Mouse (Mus musculus): ENCODE results near the gene Ywhae. TPM values are rescaled to one million over a fixed set of nuclear protein-coding genes. Genes with fewer than 3 reads are reported as not detected.
A peak's percentile ranks its signal among the peaks of the same experiment; 100 is the strongest.

The Ywhae gene
- polyA plus RNA-seq, 1 experiment from 2014 or later = 1,527 TPM

DNA sequence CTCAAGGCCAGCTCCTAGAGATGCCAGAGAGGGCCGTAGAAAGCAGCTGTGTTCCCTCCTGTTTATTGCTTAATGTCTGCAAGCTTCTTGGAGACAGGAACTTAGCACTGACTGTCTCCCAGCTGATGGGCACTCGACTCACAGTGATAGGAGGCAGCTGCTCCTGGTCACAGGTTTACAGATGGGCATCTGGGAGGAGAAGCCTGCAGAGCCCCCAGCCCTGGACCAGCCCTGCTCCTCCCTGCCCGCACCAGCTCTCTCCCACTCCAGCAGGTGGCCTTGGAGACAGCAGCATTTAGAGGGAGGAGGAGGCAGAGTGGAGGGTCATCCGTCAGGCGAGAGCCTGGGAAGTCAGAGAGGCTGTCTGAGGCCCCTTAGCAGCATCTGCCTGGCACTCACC is 74.8 kb downstream of the Ywhae start:
- Histone ChIP-seq H3K27me3 (no peaks in the 10 kb centered on the region), H3K27ac (no peak overlapping the region), H3K4me3 (no peak overlapping the region), H3K4me2 (no peak overlapping the region), H3K9ac (peak overlapping the region; percentile 35), H3K36me3 (no peaks in the 10 kb centered on the region), H3K4me1 (replicated peaks) (peaks cover 12% of the 10 kb centered on the region), H3K9me3 (no peaks in the 10 kb centered on the region)
- 45% methylated on average over 5 of the region's 5 CpGs for WGBS
- ATAC-seq (ENCODE audit: low FRiP score) = no peak

DNA sequence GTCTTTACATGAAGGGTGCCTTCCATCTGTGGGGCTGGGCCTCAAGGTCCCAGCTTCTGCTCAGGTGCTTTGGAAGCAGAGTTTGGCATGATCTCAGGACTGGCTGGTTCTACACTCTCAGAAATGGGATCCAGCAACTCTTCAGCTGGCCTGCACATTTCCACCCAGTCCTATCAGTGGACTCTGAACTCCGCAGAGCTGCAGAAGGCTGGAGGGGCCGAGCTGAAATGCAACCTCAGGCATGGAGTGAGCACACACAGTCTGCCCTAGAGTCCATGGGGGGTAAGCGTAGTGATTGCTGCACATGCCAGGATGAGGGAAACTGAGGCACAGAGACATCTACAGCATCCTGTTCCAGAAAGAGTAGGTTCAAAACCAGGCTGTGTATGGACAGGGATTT is 77.9 kb downstream of the Ywhae start:
- ATAC-seq (ENCODE audit: low FRiP score) = no peak
- Histone ChIP-seq H3K4me3 (no peak overlapping the region), H3K4me2 (no peak overlapping the region), H3K27me3 (no peaks in the 10 kb centered on the region), H3K9ac (no peak overlapping the region), H3K27ac (no peak overlapping the region), H3K36me3 (no peaks in the 10 kb centered on the region), H3K4me1 (replicated peaks) (peaks cover 17% of the 10 kb centered on the region), H3K9me3 (no peaks in the 10 kb centered on the region)
- WGBS = 95% methylated on average over 3 of the region's 3 CpGs

DNA sequence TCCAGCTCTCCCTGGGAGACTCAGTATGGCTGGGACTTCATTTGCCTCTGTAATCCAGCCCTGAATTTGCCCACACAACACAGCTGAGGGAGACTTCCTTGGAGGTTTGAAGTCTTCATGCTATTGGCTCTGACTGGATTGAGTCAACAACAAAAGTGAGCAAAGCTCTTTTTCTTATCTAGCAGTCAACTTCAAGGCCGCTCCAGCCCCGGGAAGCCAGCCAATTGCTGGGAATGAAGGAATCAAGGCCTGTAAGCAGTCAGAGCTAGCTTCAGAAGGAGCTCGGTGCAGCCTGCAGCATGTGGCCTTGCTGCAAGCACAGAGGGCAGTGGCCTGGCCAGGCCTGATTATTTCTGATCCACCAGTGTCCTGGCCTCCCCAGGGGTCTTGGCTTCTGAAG is 79.2 kb downstream of the Ywhae start:
- ATAC-seq (ENCODE audit: low FRiP score) = no peak
- Histone ChIP-seq H3K9me3 (no peaks in the 10 kb centered on the region), H3K36me3 (no peaks in the 10 kb centered on the region), H3K4me1 (replicated peaks) (peaks cover 17% of the 10 kb centered on the region), H3K27ac (peak overlapping the region; percentile 41; the same call in 1 of the 2 replicates), H3K9ac (no peak overlapping the region), H3K27me3 (no peaks in the 10 kb centered on the region), H3K4me3 (no peak overlapping the region), H3K4me2 (no peak overlapping the region)
- WGBS = 49% methylated on average over 3 of the region's 3 CpGs

DNA sequence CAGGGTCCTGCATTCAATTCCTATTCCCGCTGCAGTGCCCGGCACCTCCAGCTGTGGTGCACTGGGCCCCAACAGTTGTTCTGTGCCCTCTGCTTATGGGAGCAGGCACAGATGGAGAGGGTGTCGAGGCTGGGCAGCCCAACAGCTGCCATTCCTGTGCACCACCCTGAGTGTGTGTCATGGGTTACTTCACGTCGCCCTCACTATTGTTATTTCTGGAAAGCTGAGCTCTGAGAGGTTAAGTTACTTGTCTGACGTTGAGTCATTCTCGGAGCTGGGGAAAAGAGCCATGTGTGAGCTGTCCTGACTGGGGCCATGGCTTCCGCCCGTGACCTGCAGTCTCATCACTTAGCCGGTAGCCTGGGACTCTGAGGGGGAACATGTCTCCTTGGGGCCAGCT is 80.4 kb downstream of the Ywhae start:
- 63% methylated on average over 10 of the region's 10 CpGs for WGBS
- Histone ChIP-seq H3K4me3 (no peak overlapping the region), H3K36me3 (no peaks in the 10 kb centered on the region), H3K4me1 (replicated peaks) (peaks cover 20% of the 10 kb centered on the region), H3K9me3 (no peaks in the 10 kb centered on the region), H3K27me3 (no peaks in the 10 kb centered on the region), H3K4me2 (no peak overlapping the region), H3K9ac (no peak overlapping the region), H3K27ac (no peak overlapping the region)
- no peak for ATAC-seq (ENCODE audit: low FRiP score)

Other genes starting within 250 kb of the Ywhae start
- gene Prpf8, start 246.1 kb upstream of the Ywhae start, polyA plus RNA-seq (2015; fragmentation: Nextera tagmentation; extraction: Ambion mirVana) = 49.2 and 51.8 TPM in 2 replicates
- 1.4 and 1.5 TPM in 2 replicates for gene Rilp, start 222.8 kb upstream of the Ywhae start, polyA plus RNA-seq (2015; fragmentation: Nextera tagmentation; extraction: Ambion mirVana)
- 4.6 and 4.8 TPM in 2 replicates for gene Scarf1, start 219.3 kb upstream of the Ywhae start, polyA plus RNA-seq (2015; fragmentation: Nextera tagmentation; extraction: Ambion mirVana)
- 19.7 and 21.0 TPM in 2 replicates for gene Slc43a2, start 201.2 kb upstream of the Ywhae start, polyA plus RNA-seq (2015; fragmentation: Nextera tagmentation; extraction: Ambion mirVana)
- gene Pitpna, start 144.8 kb upstream of the Ywhae start, polyA plus RNA-seq (2015; fragmentation: Nextera tagmentation; extraction: Ambion mirVana) = 94.8 and 101 TPM in 2 replicates
- 38.8 and 41.2 TPM in 2 replicates for gene Inpp5k, start 101.9 kb upstream of the Ywhae start, polyA plus RNA-seq (2015; fragmentation: Nextera tagmentation; extraction: Ambion mirVana)
- 8.8 and 9.6 TPM in 2 replicates for gene Myo1c, start 82.4 kb upstream of the Ywhae start, polyA plus RNA-seq (2015; fragmentation: Nextera tagmentation; extraction: Ambion mirVana)
- gene Crk, start 53.6 kb upstream of the Ywhae start, polyA plus RNA-seq (2015; fragmentation: Nextera tagmentation; extraction: Ambion mirVana) = 120 TPM in 2 replicates
- gene Doc2b, start 63.2 kb downstream of the Ywhae start, polyA plus RNA-seq (2015; fragmentation: Nextera tagmentation; extraction: Ambion mirVana) = 1.4 and 1.7 TPM in 2 replicates
- gene Rph3al, start 205.6 kb downstream of the Ywhae start, polyA plus RNA-seq (2015; fragmentation: Nextera tagmentation; extraction: Ambion mirVana) = 2.2 and 2.5 TPM in 2 replicates